Mouse (Mus musculus): ENCODE results near the gene Ethe1. TPM values are rescaled to one million over a fixed set of nuclear protein-coding genes. Genes with fewer than 3 reads are reported as not detected.

The Ethe1 gene
- polyA plus RNA-seq, 1 experiment = 13.4 TPM

- Histone ChIP-seq H3K27ac (ENCODE audit: insufficient read depth, low read length) (no peak overlapping the region), H3K4me1 (ENCODE audit: control insufficient read depth, insufficient read depth, low read length) (no peaks in the 10 kb centered on the region), H3K36me3 (ENCODE audit: control insufficient read depth, insufficient read depth, low read length, poor library complexity, severe bottlenecking) (no peaks in the 10 kb centered on the region), H3K27me3 (ENCODE audit: control insufficient read depth, insufficient read depth, low read length, poor library complexity, severe bottlenecking) (no peaks in the 10 kb centered on the region), H3K9me3 (replicated peaks; ENCODE audit: control insufficient read depth, insufficient read depth, low read length, poor library complexity, severe bottlenecking) (no peaks in the 10 kb centered on the region), H3K9ac (ENCODE audit: low read depth, poor library complexity, severe bottlenecking) (no peak overlapping the region), H3K4me3 (ENCODE audit: low read depth, low read length) (no peak overlapping the region)
- no peak for TF ChIP-seq EP300 (IDR thresholded peaks at IDR 0.05; ENCODE audit: insufficient read depth, low read depth, low read length)
- peak; percentile 89 for TF ChIP-seq CTCF (IDR thresholded peaks at IDR 0.05; ENCODE audit: low read depth, low read length)
These were observed 55.1 kb downstream of the Ethe1 start for GRCm38 (mm10) chr7:24642491-24642890.

- H3K4me3 ChIP-seq (ENCODE audit: low read depth, low read length) = no peak overlapping the region
- TF ChIP-seq EP300 (IDR thresholded peaks at IDR 0.05; ENCODE audit: insufficient read depth, low read depth, low read length) (no peak), POLR2A (IDR thresholded peaks at IDR 0.05; ENCODE audit: insufficient read depth, low read length) (no peak), CTCF (IDR thresholded peaks at IDR 0.05; ENCODE audit: low read depth, low read length) (no peak)
- H3K27ac ChIP-seq (ENCODE audit: insufficient read depth, low read length) = no peak overlapping the region
- H3K4me1 ChIP-seq (ENCODE audit: control insufficient read depth, insufficient read depth, low read length) = no peaks in the 10 kb centered on the region
- H3K9me3 ChIP-seq (replicated peaks; ENCODE audit: control insufficient read depth, insufficient read depth, low read length, poor library complexity, severe bottlenecking) = no peaks in the 10 kb centered on the region
- H3K9ac ChIP-seq (ENCODE audit: low read depth, poor library complexity, severe bottlenecking) = no peak overlapping the region
- no peaks in the 10 kb centered on the region for H3K36me3 ChIP-seq (ENCODE audit: control insufficient read depth, insufficient read depth, low read length, poor library complexity, severe bottlenecking)
- H3K27me3 ChIP-seq (ENCODE audit: control insufficient read depth, insufficient read depth, low read length, poor library complexity, severe bottlenecking) = no peaks in the 10 kb centered on the region
These were observed 57.1 kb downstream of the Ethe1 start for GRCm38 (mm10) chr7:24644492-24644891.

GRCm38 (mm10) chr7:24644996-24645395 is 57.7 kb downstream of the Ethe1 start:
- H3K36me3 ChIP-seq (ENCODE audit: control insufficient read depth, insufficient read depth, low read length, poor library complexity, severe bottlenecking) = no peaks in the 10 kb centered on the region
- TF ChIP-seq CTCF (IDR thresholded peaks at IDR 0.05; ENCODE audit: low read depth, low read length) (no peak), POLR2A (IDR thresholded peaks at IDR 0.05; ENCODE audit: insufficient read depth, low read length) (no peak), EP300 (IDR thresholded peaks at IDR 0.05; ENCODE audit: insufficient read depth, low read depth, low read length) (no peak)
- no peak overlapping the region for H3K9ac ChIP-seq (ENCODE audit: low read depth, poor library complexity, severe bottlenecking)
- no peaks in the 10 kb centered on the region for H3K9me3 ChIP-seq (replicated peaks; ENCODE audit: control insufficient read depth, insufficient read depth, low read length, poor library complexity, severe bottlenecking)
- H3K27me3 ChIP-seq (ENCODE audit: control insufficient read depth, insufficient read depth, low read length, poor library complexity, severe bottlenecking) = no peaks in the 10 kb centered on the region
- H3K4me3 ChIP-seq (ENCODE audit: low read depth, low read length) = no peak overlapping the region
- no peaks in the 10 kb centered on the region for H3K4me1 ChIP-seq (ENCODE audit: control insufficient read depth, insufficient read depth, low read length)
- H3K27ac ChIP-seq (ENCODE audit: insufficient read depth, low read length) = no peak overlapping the region

GRCm38 (mm10) chr7:24646486-24646885 is 59.1 kb downstream of the Ethe1 start:
- TF ChIP-seq EP300 (IDR thresholded peaks at IDR 0.05; ENCODE audit: insufficient read depth, low read depth, low read length) = no peak
- no peak for TF ChIP-seq POLR2A (IDR thresholded peaks at IDR 0.05; ENCODE audit: insufficient read depth, low read length)
- no peak for TF ChIP-seq CTCF (IDR thresholded peaks at IDR 0.05; ENCODE audit: low read depth, low read length)

GRCm38 (mm10) chr7:24653681-24654080 is 66.3 kb downstream of the Ethe1 start:
- no peak overlapping the region for H3K27ac ChIP-seq (ENCODE audit: insufficient read depth, low read length)
- H3K4me3 ChIP-seq (ENCODE audit: low read depth, low read length) = no peak overlapping the region
- no peaks in the 10 kb centered on the region for H3K4me1 ChIP-seq (ENCODE audit: control insufficient read depth, insufficient read depth, low read length)
- no peak overlapping the region for H3K9ac ChIP-seq (ENCODE audit: low read depth, poor library complexity, severe bottlenecking)
- TF ChIP-seq POLR2A (IDR thresholded peaks at IDR 0.05; ENCODE audit: insufficient read depth, low read length) = no peak
- TF ChIP-seq CTCF (IDR thresholded peaks at IDR 0.05; ENCODE audit: low read depth, low read length) = peak; percentile 99
- H3K36me3 ChIP-seq (ENCODE audit: control insufficient read depth, insufficient read depth, low read length, poor library complexity, severe bottlenecking) = no peaks in the 10 kb centered on the region
- H3K9me3 ChIP-seq (replicated peaks; ENCODE audit: control insufficient read depth, insufficient read depth, low read length, poor library complexity, severe bottlenecking) = no peaks in the 10 kb centered on the region
- no peaks in the 10 kb centered on the region for H3K27me3 ChIP-seq (ENCODE audit: control insufficient read depth, insufficient read depth, low read length, poor library complexity, severe bottlenecking)

More at GRCm38 (mm10) chr7:24646486-24646885, 59.1 kb downstream of the Ethe1 start:
- no peak overlapping the region for H3K4me3 ChIP-seq (ENCODE audit: low read depth, low read length)
- no peaks in the 10 kb centered on the region for H3K36me3 ChIP-seq (ENCODE audit: control insufficient read depth, insufficient read depth, low read length, poor library complexity, severe bottlenecking)
- no peaks in the 10 kb centered on the region for H3K4me1 ChIP-seq (ENCODE audit: control insufficient read depth, insufficient read depth, low read length)
- H3K27me3 ChIP-seq (ENCODE audit: control insufficient read depth, insufficient read depth, low read length, poor library complexity, severe bottlenecking) = no peaks in the 10 kb centered on the region
- no peak overlapping the region for H3K27ac ChIP-seq (ENCODE audit: insufficient read depth, low read length)
- no peak overlapping the region for H3K9ac ChIP-seq (ENCODE audit: low read depth, poor library complexity, severe bottlenecking)
- H3K9me3 ChIP-seq (replicated peaks; ENCODE audit: control insufficient read depth, insufficient read depth, low read length, poor library complexity, severe bottlenecking) = no peaks in the 10 kb centered on the region

Other genes with a start within 250 kb of the Ethe1 start
- gene Lypd5, start 238.3 kb upstream of the Ethe1 start, polyA plus RNA-seq (2011; ENCODE audit: insufficient read depth, insufficient read length, low read depth, missing spikeins) = not detected in 2 replicates
- 1.4 and 1.8 TPM in 2 replicates for gene Kcnn4, start 217.3 kb upstream of the Ethe1 start, polyA plus RNA-seq (2011; ENCODE audit: insufficient read depth, insufficient read length, low read depth, missing spikeins)
- 25.5 and 37.9 TPM in 2 replicates for gene Smg9, start 187.9 kb upstream of the Ethe1 start, polyA plus RNA-seq (2011; ENCODE audit: insufficient read depth, insufficient read length, low read depth, missing spikeins)
- gene Irgc1, start 135.2 kb upstream of the Ethe1 start, polyA plus RNA-seq (2011; ENCODE audit: insufficient read depth, insufficient read length, low read depth, missing spikeins) = not detected in 2 replicates
- 29.5 and 38.0 TPM in 2 replicates for gene Plaur, start 125.1 kb upstream of the Ethe1 start, polyA plus RNA-seq (2011; ENCODE audit: insufficient read depth, insufficient read length, low read depth, missing spikeins)
- gene Cadm4, start 105.5 kb upstream of the Ethe1 start, polyA plus RNA-seq (2011; ENCODE audit: insufficient read depth, insufficient read length, low read depth, missing spikeins) = 10.4 and 12.2 TPM in 2 replicates
- gene Zfp428, start 80.5 kb upstream of the Ethe1 start, polyA plus RNA-seq (2011; ENCODE audit: insufficient read depth, insufficient read length, low read depth, missing spikeins) = 12.3 and 13.1 TPM in 2 replicates
- gene AC161166.1, start 75.1 kb upstream of the Ethe1 start, polyA plus RNA-seq (2011; ENCODE audit: insufficient read depth, insufficient read length, low read depth, missing spikeins) = not detected in 2 replicates
- 7.2 and 8.2 TPM in 2 replicates for gene Irgq, start 56.9 kb upstream of the Ethe1 start, polyA plus RNA-seq (2011; ENCODE audit: insufficient read depth, insufficient read length, low read depth, missing spikeins)
- 1.1 TPM in 1 of 2 replicates, not detected in the other for gene Pinlyp, start 41.4 kb upstream of the Ethe1 start, polyA plus RNA-seq (2011; ENCODE audit: insufficient read depth, insufficient read length, low read depth, missing spikeins)
- 84.8 and 85.8 TPM in 2 replicates for gene Xrcc1, start 41.3 kb upstream of the Ethe1 start, polyA plus RNA-seq (2011; ENCODE audit: insufficient read depth, insufficient read length, low read depth, missing spikeins)
- gene Zfp575, start 98 bp downstream of the Ethe1 start, polyA plus RNA-seq (2011; ENCODE audit: insufficient read depth, insufficient read length, low read depth, missing spikeins) = 0.88 and 1.4 TPM in 2 replicates
- gene Phldb3, start 23.2 kb downstream of the Ethe1 start, polyA plus RNA-seq (2011; ENCODE audit: insufficient read depth, insufficient read length, low read depth, missing spikeins) = 5.6 and 7.1 TPM in 2 replicates
- gene Lypd3, start 49.0 kb downstream of the Ethe1 start, polyA plus RNA-seq (2011; ENCODE audit: insufficient read depth, insufficient read length, low read depth, missing spikeins) = 0.48 and 0.81 TPM in 2 replicates
- 0.85 and 1.5 TPM in 2 replicates for gene Tex101, start 89.1 kb downstream of the Ethe1 start, polyA plus RNA-seq (2011; ENCODE audit: insufficient read depth, insufficient read length, low read depth, missing spikeins)
- not detected in 2 replicates for gene BC049730, start 121.7 kb downstream of the Ethe1 start, polyA plus RNA-seq (2011; ENCODE audit: insufficient read depth, insufficient read length, low read depth, missing spikeins)
- not detected in 2 replicates for gene Gm4763, start 139.4 kb downstream of the Ethe1 start, polyA plus RNA-seq (2011; ENCODE audit: insufficient read depth, insufficient read length, low read depth, missing spikeins)
- gene Cd177, start 172.8 kb downstream of the Ethe1 start, polyA plus RNA-seq (2011; ENCODE audit: insufficient read depth, insufficient read length, low read depth, missing spikeins) = not detected in 2 replicates
- not detected in 2 replicates for gene Ceacam10, start 189.7 kb downstream of the Ethe1 start, polyA plus RNA-seq (2011; ENCODE audit: insufficient read depth, insufficient read length, low read depth, missing spikeins)

Data from ES-Bruce4 (cell line).